Comparison of ENCODE assay signal across 8 mouse cellular contexts in the genomic region with DNA sequence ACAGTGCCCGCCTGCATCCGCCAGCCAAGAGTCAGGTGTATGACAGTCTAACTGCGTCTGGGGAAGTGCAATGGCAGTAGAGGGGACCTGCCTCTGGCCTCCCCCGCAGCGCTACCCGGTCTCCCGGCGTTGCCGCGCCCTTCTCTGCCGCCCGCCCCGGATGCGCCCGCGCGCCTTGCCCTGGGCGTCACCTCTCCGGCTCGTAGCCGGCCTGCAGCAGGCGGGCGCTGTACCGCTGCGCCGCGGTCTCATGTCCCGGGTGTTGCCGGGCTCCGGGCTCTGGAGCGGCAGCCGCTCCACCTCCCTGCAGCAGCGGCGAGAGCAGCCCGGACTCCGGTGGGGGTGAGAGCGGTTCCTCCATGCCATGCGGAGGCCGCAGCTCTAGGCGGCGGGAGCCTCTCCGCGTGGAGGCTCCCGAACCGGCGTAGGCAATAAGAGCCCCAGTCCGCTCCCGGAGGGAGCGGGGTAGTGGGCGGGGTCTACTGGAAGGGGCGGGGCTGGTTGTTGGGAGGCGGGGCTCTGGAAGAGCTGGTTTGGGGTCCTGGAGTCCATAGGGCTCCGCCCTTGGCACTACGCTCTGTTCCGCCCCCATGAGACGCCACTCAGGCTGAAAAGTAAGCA. TPM values are rescaled to one million over a fixed set of nuclear protein-coding genes. Genes with fewer than 3 reads are reported as not detected.
DNase-seq lines count a peak whose midpoint lies in the region; ATAC-seq and TF ChIP-seq lines count a peak whose summit lies in the region.

Gene Impdh1 (minus strand): TSS at position 484 of the 621 bp plus-strand sequence.

- H3K4me3 ChIP-seq in ES-Bruce4 (ENCODE audit: low read depth, low read length): peak within 1 kb of the TSS; percentile 61
- peak within 1 kb of the TSS; percentile 81 for H3K4me3 ChIP-seq in forebrain, embryonic 10.5 days
- H3K4me3 ChIP-seq in lung, embryonic 15.5 days: peak within 1 kb of the TSS; percentile 54
- peak within 1 kb of the TSS; percentile 69 for H3K4me3 ChIP-seq in olfactory bulb, adult 2 months (ENCODE audit: insufficient read depth, low read depth, low read length)

- peak; percentile 88 for DNase-seq in brain, embryonic 14.5 days (ENCODE audit: low read depth)
- DNase-seq in forebrain, embryonic 10.5 days (ENCODE audit: extremely low spot score, low spot score): peak; percentile 86
- DNase-seq in heart, postnatal 10 days: peak; percentile 84
- no peak for DNase-seq in large intestine, adult 2 months (ENCODE audit: low read depth, low spot score)
- DNase-seq in thymus, postnatal 25 days: peak; percentile 92

- no peak within 1 kb of the TSS for H3K27ac ChIP-seq in ES-Bruce4 (ENCODE audit: insufficient read depth, low read length)
- peak within 1 kb of the TSS; percentile 84 for H3K27ac ChIP-seq in forebrain, embryonic 10.5 days
- 0 out of 2 replicates have a peak within 1 kb of the TSS, but pooled peaks have one; percentile 17 for H3K27ac ChIP-seq in lung, embryonic 15.5 days
- no peak within 1 kb of the TSS for H3K27ac ChIP-seq in olfactory bulb, adult 2 months (ENCODE audit: insufficient read depth, low read depth, low read length)

- intact Hi-C loops in heart, postnatal 10 days (cut with DNase I): no loop called here

- 0 out of 2 replicates have a peak, but pooled peaks cover 3% of the 10 kb centered on the region for H3K27me3 ChIP-seq in ES-Bruce4 (ENCODE audit: control insufficient read depth, insufficient read depth, low read length, poor library complexity, severe bottlenecking)
- peaks cover 42% of the 10 kb centered on the region for H3K27me3 ChIP-seq in forebrain, embryonic 10.5 days (ENCODE audit: poor library complexity, severe bottlenecking)
- peaks cover 22% of the 10 kb centered on the region; the same call in 1 of the 2 replicates for H3K27me3 ChIP-seq in lung, embryonic 15.5 days

- H3K9ac ChIP-seq in ES-Bruce4 (ENCODE audit: low read depth, poor library complexity, severe bottlenecking): peak within 1 kb of the TSS; percentile 69
- peak within 1 kb of the TSS; percentile 44 for H3K9ac ChIP-seq in lung, embryonic 15.5 days

- TF ChIP-seq EP300 in ES-Bruce4 (IDR thresholded peaks at IDR 0.05; ENCODE audit: insufficient read depth, low read depth, low read length): no peak

- H3K4me1 ChIP-seq in ES-Bruce4 (ENCODE audit: control insufficient read depth, insufficient read depth, low read length): no peaks in the 10 kb centered on the region
- peaks cover 56% of the 10 kb centered on the region for H3K4me1 ChIP-seq in forebrain, embryonic 10.5 days
- H3K4me1 ChIP-seq in lung, embryonic 15.5 days: peaks cover 27% of the 10 kb centered on the region
- peaks cover 26% of the 10 kb centered on the region for H3K4me1 ChIP-seq in olfactory bulb, adult 2 months (ENCODE audit: control insufficient read depth, insufficient read depth, low read length)

- no peak for TF ChIP-seq CTCF in ES-Bruce4 (IDR thresholded peaks at IDR 0.05; ENCODE audit: low read depth, low read length)
- no peak for TF ChIP-seq CTCF in brain, embryonic 14.5 days (IDR thresholded peaks at IDR 0.05; ENCODE audit: borderline replicate concordance, extremely low read depth, insufficient read depth, insufficient read length)
- TF ChIP-seq CTCF in olfactory bulb, adult 2 months (IDR thresholded peaks at IDR 0.05; ENCODE audit: insufficient read depth, low read depth, low read length): no peak

- H3K36me3 ChIP-seq in ES-Bruce4 (ENCODE audit: control insufficient read depth, insufficient read depth, low read length, poor library complexity, severe bottlenecking): no peaks in the 10 kb centered on the region
- H3K36me3 ChIP-seq in forebrain, embryonic 10.5 days (replicated peaks): no peaks in the 10 kb centered on the region
- H3K36me3 ChIP-seq in lung, embryonic 15.5 days: no peaks in the 10 kb centered on the region

- H3K9me3 ChIP-seq in ES-Bruce4 (replicated peaks; ENCODE audit: control insufficient read depth, insufficient read depth, low read length, poor library complexity, severe bottlenecking): no peaks in the 10 kb centered on the region
- no peaks in the 10 kb centered on the region for H3K9me3 ChIP-seq in forebrain, embryonic 10.5 days
- H3K9me3 ChIP-seq in lung, embryonic 15.5 days: no peaks in the 10 kb centered on the region

- TF ChIP-seq POLR2A in ES-Bruce4 (IDR thresholded peaks at IDR 0.05; ENCODE audit: insufficient read depth, low read length): peak; percentile 37
- TF ChIP-seq POLR2A in brain, embryonic 14.5 days (IDR thresholded peaks at IDR 0.05; ENCODE audit: borderline replicate concordance, extremely low read depth, insufficient read depth, insufficient read length, poor library complexity, severe bottlenecking): 0 out of 2 replicates have a peak, but pooled peaks have one; percentile 40
- no peak; the same call in 1 of the 2 replicates for TF ChIP-seq POLR2A in olfactory bulb, adult 2 months (IDR thresholded peaks at IDR 0.05; ENCODE audit: insufficient read depth, low read depth, low read length)

- under 1% methylated on average over 56 of the region's 56 CpGs for WGBS in forebrain, embryonic 10.5 days
- WGBS in large intestine, adult 2 months: 1% methylated on average over 56 of the region's 56 CpGs
- WGBS in lung, embryonic 15.5 days: under 1% methylated on average over 56 of the region's 56 CpGs
- WGBS in olfactory bulb, adult 2 months: under 1% methylated on average over 56 of the region's 56 CpGs

- peak; percentile 78 for ATAC-seq in lung, embryonic 15.5 days (ENCODE audit: borderline replicate concordance, extremely low read depth, low FRiP score, low TSS enrichment)

- peak within 1 kb of the TSS; percentile 90 for H3K4me2 ChIP-seq in lung, embryonic 15.5 days

RNA-seq across cellular contexts. Expression of gene Impdh1, which starts in this region (rescaled TPM):
- 25.7 and 29.8 TPM in 2 replicates for polyA plus RNA-seq in ES-Bruce4 (2011; ENCODE audit: insufficient read depth, insufficient read length, low read depth, missing spikeins)
- 49.2 and 52.9 TPM in 2 replicates for polyA plus RNA-seq in brain, embryonic 14.5 days (2012; rRNA removed)
- 39.6 and 39.7 TPM in 2 replicates for polyA plus RNA-seq in forebrain, embryonic 10.5 days (2016; fragmentation: Nextera tagmentation; extraction: Ambion mirVana)
- 10 to 100 TPM; 35.2 to 41.5 TPM for total RNA-seq in heart, postnatal 10 days (2021)
- polyA plus RNA-seq in large intestine, adult 2 months (2012; rRNA removed): 17.5 and 22.2 TPM in 2 replicates
- 48.0 and 51.8 TPM in 2 replicates for polyA plus RNA-seq in lung, embryonic 15.5 days (2015; fragmentation: Nextera tagmentation; extraction: Ambion mirVana)
- polyA plus RNA-seq in olfactory bulb, adult 2 months (2012; ENCODE audit: insufficient read depth, insufficient read length, low replicate concordance, missing spikeins): not detected in 2 replicates

Comparison
In these comparisons a context has a peak if more than half of its experiments do, and no peak if none do; other contexts are left out.
1. H3K27ac ChIP-seq: peak in forebrain, embryonic 10.5 days (single experiment) and lung, embryonic 15.5 days (single experiment); none in ES-Bruce4 (single experiment) and olfactory bulb, adult 2 months (single experiment).
2. Peak in every context shown above with its lines, with median percentiles within 50 percentile points of each other: H3K4me3 ChIP-seq.